Mouse (Mus musculus) retina, postnatal 7 days (tissue): ENCODE measurements around the gene Det1.

ENCODE experiments used
- DNase-seq: peaks from one replicate; pipeline ENCODE4 v3.0.0-alpha.2; 2012; ENCODE audit warnings: low read depth, low spot score

The Det1 gene

GRCm38 (mm10) chr7:78846737-78847434 is at the start of gene Det1:
TSS of gene Det1 (minus strand) at chr7:78847263.
- peak; percentile 85 for DNase-seq

GRCm38 (mm10) chr7:78895653-78896333 is 48.7 kb upstream of the Det1 start, which contains the start of gene Aen:
TSS of gene Aen (plus strand) at chr7:78895854.
- peak; percentile 95 for DNase-seq

- no peak for DNase-seq
Observed at GRCm38 (mm10) chr7:78895021-78895652, 48.1 kb upstream of the Det1 start.

- no peak for DNase-seq
Observed at GRCm38 (mm10) chr7:78893917-78894316, 46.9 kb upstream of the Det1 start.

- DNase-seq = peak; percentile 77
Observed at GRCm38 (mm10) chr7:78890641-78891040, 43.6 kb upstream of the Det1 start.

GRCm38 (mm10) chr7:78887431-78887842 is 40.4 kb upstream of the Det1 start:
- DNase-seq = peak; percentile 40

- no peak for DNase-seq
Observed at GRCm38 (mm10) chr7:78886496-78886895, 39.4 kb upstream of the Det1 start.

GRCm38 (mm10) chr7:78885404-78885803 is 38.3 kb upstream of the Det1 start:
- no peak for DNase-seq

GRCm38 (mm10) chr7:78884139-78884538 is 37.1 kb upstream of the Det1 start:
- no peak for DNase-seq

GRCm38 (mm10) chr7:78883726-78884060 is 36.6 kb upstream of the Det1 start:
- DNase-seq = no peak

- no peak for DNase-seq
Observed at GRCm38 (mm10) chr7:78883016-78883725, 36.1 kb upstream of the Det1 start.

- no peak for DNase-seq
Observed at GRCm38 (mm10) chr7:78882469-78882837, 35.4 kb upstream of the Det1 start.

GRCm38 (mm10) chr7:78881607-78882468 is 34.8 kb upstream of the Det1 start:
- DNase-seq = no peak

- no peak for DNase-seq
Observed at GRCm38 (mm10) chr7:78872831-78873230, 25.8 kb upstream of the Det1 start.

- no peak for DNase-seq
Observed at GRCm38 (mm10) chr7:78872366-78872765, 25.3 kb upstream of the Det1 start.

- no peak for DNase-seq
Observed at GRCm38 (mm10) chr7:78868731-78869130, 21.7 kb upstream of the Det1 start.

- no peak for DNase-seq
Observed at GRCm38 (mm10) chr7:78865212-78865949, 18.3 kb upstream of the Det1 start.

- DNase-seq = no peak
Observed at GRCm38 (mm10) chr7:78864446-78864802, 17.4 kb upstream of the Det1 start.

- no peak for DNase-seq
Observed at GRCm38 (mm10) chr7:78863796-78864445, 16.9 kb upstream of the Det1 start.

- DNase-seq = no peak
Observed at GRCm38 (mm10) chr7:78855044-78855655, 8.1 kb upstream of the Det1 start.
